Mouse (Mus musculus) 3134 (cell line): ENCODE measurements around the gene Tada2b.

Source experiments
- DNase-seq: peaks from one replicate; pipeline ENCODE4 v3.0.0-alpha.2; 2011; ENCODE audit warnings: low spot score; ENCODE audit not compliant: insufficient read length; ENCODE audit errors: extremely low read depth

The Tada2b gene

GRCm38 (mm10) chr5:36447872-36448271, 36.2 kb downstream of the Tada2b start:
- DNase-seq, result no peak

GRCm38 (mm10) chr5:36446166-36446890, 37.8 kb downstream of the Tada2b start:
- no peak for DNase-seq

- no peak for DNase-seq
Observed at GRCm38 (mm10) chr5:36445028-36445427, 39.1 kb downstream of the Tada2b start.

- no peak for DNase-seq
Observed at GRCm38 (mm10) chr5:36444611-36445010, 39.5 kb downstream of the Tada2b start.

- DNase-seq, result peak; percentile 28
Observed at GRCm38 (mm10) chr5:36440741-36441140, 43.3 kb downstream of the Tada2b start.

GRCm38 (mm10) chr5:36436858-36437257, 47.2 kb downstream of the Tada2b start:
- DNase-seq, result no peak

GRCm38 (mm10) chr5:36434398-36434967, 49.6 kb downstream of the Tada2b start:
- no peak for DNase-seq

GRCm38 (mm10) chr5:36431711-36432110, 52.4 kb downstream of the Tada2b start:
- no peak for DNase-seq

GRCm38 (mm10) chr5:36429551-36429950, 54.5 kb downstream of the Tada2b start:
- no peak for DNase-seq

- no peak for DNase-seq
Observed at GRCm38 (mm10) chr5:36427831-36428230, 56.3 kb downstream of the Tada2b start.

- DNase-seq, result no peak
Observed at GRCm38 (mm10) chr5:36426404-36426803, 57.7 kb downstream of the Tada2b start.

- no peak for DNase-seq
Observed at GRCm38 (mm10) chr5:36424676-36425075, 59.4 kb downstream of the Tada2b start.
